Mouse (Mus musculus) embryonic facial prominence, embryonic 14.5 days (tissue): ENCODE data around the gene Zfp704. TPM values are rescaled to one million over a fixed set of nuclear protein-coding genes. Genes with fewer than 3 reads are reported as not detected.

Source experiments
- ATAC-seq: fragments of 200-750 bp; cut with Nextera tagmentation; 2 replicates; pipeline ENCODE4 v1.8.0; 2017; ENCODE audit warnings: low read depth, moderate number of reproducible peaks, moderate TSS enrichment
- DNase-seq: peaks from one replicate; pipeline ENCODE4 v3.0.0-alpha.2; 2015; ENCODE audit warnings: low spot score
- H3K27ac ChIP-seq: fragments of 300-500 bp; sonication (generic); replicated peaks from 2 replicates; pipeline ENCODE4 v1.5.1; 2014; ENCODE audit warnings: low read depth, mild to moderate bottlenecking, low read length, moderate library complexity
- H3K27me3 ChIP-seq: fragments of 300-500 bp; sonication (generic); replicated peaks from 2 replicates; pipeline ENCODE4 v1.6.1; 2014; ENCODE audit warnings: low read length; ENCODE audit not compliant: control insufficient read depth, insufficient read depth
- H3K36me3 ChIP-seq: fragments of 300-500 bp; sonication (generic); 2 replicates; pipeline ENCODE4 v1.6.1; 2014; ENCODE audit warnings: low read length, mixed read lengths; ENCODE audit not compliant: control insufficient read depth, insufficient read depth
- H3K4me1 ChIP-seq: fragments of 300-500 bp; sonication (generic); 2 replicates; pipeline ENCODE4 v1.6.1; 2014; ENCODE audit warnings: antibody characterized with exemption, low read length; ENCODE audit not compliant: control insufficient read depth, insufficient read depth
- H3K4me2 ChIP-seq: fragments of 300-500 bp; sonication (generic); 2 replicates; pipeline ENCODE4 v1.6.1; 2014; ENCODE audit warnings: low read depth, mild to moderate bottlenecking, low read length, moderate library complexity, mixed read lengths
- H3K4me3 ChIP-seq: fragments of 300-500 bp; sonication (generic); 2 replicates; pipeline ENCODE4 v1.5.1; 2014; ENCODE audit warnings: low read depth, mild to moderate bottlenecking, low read length
- H3K9ac ChIP-seq: fragments of 300-500 bp; sonication (generic); 2 replicates; pipeline ENCODE4 v1.6.1; 2014; ENCODE audit warnings: low read depth, mild to moderate bottlenecking, low read length, moderate library complexity, mixed read lengths
- H3K9me3 ChIP-seq: fragments of 300-500 bp; sonication (generic); 2 replicates; pipeline ENCODE4 v1.6.1; 2016; ENCODE audit warnings: low read length; ENCODE audit not compliant: control insufficient read depth
- WGBS: fragments of 180-500 bp; shearing (Covaris S2); extraction: QIAGEN DNeasy Blood & Tissue Kit; methylation state at CpG from one replicate; pipeline ENCODE4 v1.1.7; 2014; 5-methylcytosine and 5-hydroxymethylcytosine counted together
- polyA plus RNA-seq: library from polyadenylated mRNA; unstranded; fragments of >200 nt; fragmentation: Nextera tagmentation; extraction: Ambion mirVana; gene quantifications from 2 replicates; pipeline ENCODE4 v1.2.1, GENCODE M21; 2014

The Zfp704 gene
- polyA plus RNA-seq, 1 experiment from 2014 or later, result 11.7 TPM

- Histone ChIP-seq H3K4me2 (no peak overlapping the region), H3K36me3 (peaks cover 41% of the 10 kb centered on the region), H3K9ac (no peak overlapping the region), H3K9me3 (no peaks in the 10 kb centered on the region), H3K4me1 (no peaks in the 10 kb centered on the region), H3K4me3 (no peak overlapping the region), H3K27me3 (no peaks in the 10 kb centered on the region), H3K27ac (no peak overlapping the region)
- WGBS, result 97% methylated on average over 5 of the region's 5 CpGs
- DNase-seq, result no peak
- ATAC-seq, result no peak
Observed at GRCm38 (mm10) chr3:9448541-9448940, 161.3 kb downstream of the Zfp704 start.

- Histone ChIP-seq H3K27ac (no peak overlapping the region), H3K36me3 (peaks cover 42% of the 10 kb centered on the region), H3K4me1 (no peaks in the 10 kb centered on the region), H3K4me2 (no peak overlapping the region), H3K9me3 (no peaks in the 10 kb centered on the region), H3K27me3 (no peaks in the 10 kb centered on the region), H3K4me3 (no peak overlapping the region), H3K9ac (no peak overlapping the region)
- ATAC-seq, result no peak
- no peak for DNase-seq
- 77% methylated on average over 5 of the region's 5 CpGs for WGBS
Observed at GRCm38 (mm10) chr3:9444558-9444957, 165.3 kb downstream of the Zfp704 start.

GRCm38 (mm10) chr3:9443981-9444380 is 165.9 kb downstream of the Zfp704 start:
- Histone ChIP-seq H3K4me2 (no peak overlapping the region), H3K27me3 (no peaks in the 10 kb centered on the region), H3K9me3 (no peaks in the 10 kb centered on the region), H3K4me1 (no peaks in the 10 kb centered on the region), H3K9ac (no peak overlapping the region), H3K27ac (no peak overlapping the region), H3K4me3 (no peak overlapping the region), H3K36me3 (peaks cover 45% of the 10 kb centered on the region)
- no peak for DNase-seq
- WGBS, result 89% methylated on average over 7 of the region's 7 CpGs
- no peak for ATAC-seq

- Histone ChIP-seq H3K4me2 (no peak overlapping the region), H3K9me3 (no peaks in the 10 kb centered on the region), H3K4me3 (no peak overlapping the region), H3K27ac (no peak overlapping the region), H3K27me3 (no peaks in the 10 kb centered on the region), H3K36me3 (peaks cover 50% of the 10 kb centered on the region), H3K4me1 (no peaks in the 10 kb centered on the region), H3K9ac (no peak overlapping the region)
- DNase-seq (no peak), ATAC-seq (no peak)
- WGBS, result 78% methylated on average over 2 of the region's 2 CpGs
Observed at GRCm38 (mm10) chr3:9443476-9443875, 166.4 kb downstream of the Zfp704 start.

- DNase-seq, result no peak
- Histone ChIP-seq H3K9me3 (no peaks in the 10 kb centered on the region), H3K4me1 (no peaks in the 10 kb centered on the region), H3K27ac (no peak overlapping the region), H3K36me3 (peaks cover 54% of the 10 kb centered on the region), H3K4me2 (no peak overlapping the region), H3K4me3 (no peak overlapping the region), H3K27me3 (no peaks in the 10 kb centered on the region), H3K9ac (no peak overlapping the region)
- no peak for ATAC-seq
- WGBS, result 81% methylated on average over 27 of the region's 27 CpGs
Observed at GRCm38 (mm10) chr3:9441566-9442540, 168.0 kb downstream of the Zfp704 start.

GRCm38 (mm10) chr3:9440466-9440865 is 169.4 kb downstream of the Zfp704 start:
- 58% methylated on average over 6 of the region's 6 CpGs for WGBS
- H3K4me3 ChIP-seq, result no peak overlapping the region
- H3K9ac ChIP-seq, result no peak overlapping the region
- H3K27me3 ChIP-seq, result no peaks in the 10 kb centered on the region
- no peaks in the 10 kb centered on the region for H3K9me3 ChIP-seq
- H3K36me3 ChIP-seq, result peaks cover 42% of the 10 kb centered on the region
- H3K27ac ChIP-seq, result no peak overlapping the region
- H3K4me1 ChIP-seq, result no peaks in the 10 kb centered on the region
- DNase-seq (no peak), ATAC-seq (no peak)
- H3K4me2 ChIP-seq, result no peak overlapping the region

- Histone ChIP-seq H3K9ac (no peak overlapping the region), H3K9me3 (no peaks in the 10 kb centered on the region), H3K4me2 (no peak overlapping the region), H3K36me3 (peaks cover 37% of the 10 kb centered on the region; the same call in 1 of the 2 replicates), H3K27ac (no peak overlapping the region), H3K4me3 (no peak overlapping the region), H3K4me1 (no peaks in the 10 kb centered on the region), H3K27me3 (no peaks in the 10 kb centered on the region)
- ATAC-seq (no peak), DNase-seq (no peak)
- WGBS, result 82% methylated on average over 10 of the region's 11 CpGs
Observed at GRCm38 (mm10) chr3:9439619-9440286, 170.1 kb downstream of the Zfp704 start.

- Histone ChIP-seq H3K36me3 (peaks cover 23% of the 10 kb centered on the region; the same call in 1 of the 2 replicates), H3K4me1 (no peaks in the 10 kb centered on the region), H3K4me3 (no peak overlapping the region), H3K27ac (no peak overlapping the region), H3K9me3 (no peaks in the 10 kb centered on the region), H3K27me3 (no peaks in the 10 kb centered on the region), H3K9ac (no peak overlapping the region), H3K4me2 (no peak overlapping the region)
- ATAC-seq, result no peak
- DNase-seq, result no peak
- WGBS, result 75% methylated on average over 6 of the region's 6 CpGs
Observed at GRCm38 (mm10) chr3:9436256-9436655, 173.6 kb downstream of the Zfp704 start.
